Mouse (Mus musculus) bone marrow, adult 2 months (tissue): ENCODE data around the gene Phc2.

ENCODE experiments used
- CTCF ChIP-seq: fragments of 200-500 bp; IDR thresholded peaks from 2 replicates; pipeline ENCODE4 v1.5.1; 2011; ENCODE audit warnings: low read length, control low read depth; ENCODE audit not compliant: control insufficient read depth, insufficient read depth
- POLR2A ChIP-seq: fragments of 200-500 bp; IDR thresholded peaks from 2 replicates; pipeline ENCODE4 v1.6.1; 2011; ENCODE audit warnings: low read depth, mild to moderate bottlenecking, control low read depth, low read length, borderline replicate concordance; ENCODE audit not compliant: control insufficient read depth

- TF ChIP-seq POLR2A: no peak
- TF ChIP-seq CTCF: no peak
These were observed 75.2 kb downstream of the Phc2 start for GRCm38 (mm10) chr4:128729709-128730037.
